Mouse (Mus musculus) MEL (cell line): Measurements from ENCODE around the gene Sept9.

ENCODE experiments used
- BHLHE40 ChIP-seq: IDR thresholded peaks from 2 replicates; pipeline ENCODE4 v1.6.1; 2012; ENCODE audit warnings: low read depth, mild to moderate bottlenecking, inconsistent platforms, low read length, improper control_type of control experiment, borderline replicate concordance
- CTCF ChIP-seq, 3 experiments: IDR thresholded peaks in 2 of 3; conservative IDR thresholded peaks in 1 of 3; 2 replicates each; pipeline ENCODE4 v1.5.1; 2011 to 2012; ENCODE audit warnings: low read length in 3 of 3, low read depth in 2 of 3, mild to moderate bottlenecking in 2 of 3, improper control_type of control experiment in 1 of 3, inconsistent platforms in 1 of 3, mixed read lengths in 1 of 3, moderate library complexity in 1 of 3; ENCODE audit not compliant: control insufficient read depth in 1 of 3, insufficient read depth in 1 of 3, poor library complexity in 1 of 3, severe bottlenecking in 1 of 3
- EP300 ChIP-seq, 2 experiments: IDR thresholded peaks; 2 replicates each; pipeline ENCODE4 v1.6.1; 2011; ENCODE audit warnings: improper control_type of control experiment in 2 of 2, low read length in 2 of 2, low read depth in 1 of 2, mild to moderate bottlenecking in 1 of 2
- GABPA ChIP-seq: IDR thresholded peaks from 2 replicates; pipeline ENCODE4 v1.6.1; 2012; ENCODE audit warnings: low read depth, mild to moderate bottlenecking, inconsistent platforms, low read length, improper control_type of control experiment, moderate library complexity
- MAX ChIP-seq: IDR thresholded peaks from 2 replicates; pipeline ENCODE4 v1.6.1; 2011; ENCODE audit warnings: low read length, improper control_type of control experiment
- MAZ ChIP-seq: IDR thresholded peaks from 2 replicates; pipeline ENCODE4 v1.6.1; 2012; ENCODE audit warnings: low read depth, mild to moderate bottlenecking, inconsistent platforms, low read length, improper control_type of control experiment
- MYC ChIP-seq: IDR thresholded peaks from 2 replicates; pipeline ENCODE4 v1.6.1; 2011; ENCODE audit warnings: low read depth, mild to moderate bottlenecking, low read length, improper control_type of control experiment, moderate library complexity
- NRF1 ChIP-seq: IDR thresholded peaks from 2 replicates; pipeline ENCODE4 v1.6.1; 2014; ENCODE audit warnings: low read depth, mild to moderate bottlenecking, inconsistent platforms, low read length, improper control_type of control experiment, moderate library complexity; ENCODE audit not compliant: poor library complexity, insufficient read depth, severe bottlenecking
- POLR2A ChIP-seq, 2 experiments: IDR thresholded peaks; 2 replicates each; pipeline ENCODE4 v1.6.1; 2011 to 2012; ENCODE audit warnings: low read length in 2 of 2, mild to moderate bottlenecking in 2 of 2, control low read depth in 1 of 2, improper control_type of control experiment in 1 of 2, low read depth in 1 of 2, moderate library complexity in 1 of 2; ENCODE audit not compliant: control insufficient read depth in 1 of 2, insufficient read depth in 1 of 2, poor library complexity in 1 of 2
- POLR2AphosphoS2 ChIP-seq: IDR thresholded peaks from 2 replicates; pipeline ENCODE4 v1.6.1; 2011; ENCODE audit warnings: low read length, improper control_type of control experiment
- POLR2AphosphoS5 ChIP-seq: IDR thresholded peaks from 2 replicates; pipeline ENCODE4 v1.6.1; 2012; ENCODE audit warnings: low read depth, borderline replicate concordance, mild to moderate bottlenecking, inconsistent platforms, low read length, moderate library complexity, mixed read lengths
- RAD21 ChIP-seq: IDR thresholded peaks from 2 replicates; pipeline ENCODE4 v1.6.1; 2011; ENCODE audit warnings: mild to moderate bottlenecking, low read depth, low read length, improper control_type of control experiment
- USF1 ChIP-seq: IDR thresholded peaks from 2 replicates; pipeline ENCODE4 v1.6.1; 2014; ENCODE audit warnings: low read depth, mild to moderate bottlenecking, inconsistent platforms, low read length, improper control_type of control experiment, moderate library complexity
- ZNF384 ChIP-seq: IDR thresholded peaks from 2 replicates; pipeline ENCODE4 v1.6.1; 2012; ENCODE audit warnings: low read depth, mild to moderate bottlenecking, inconsistent platforms, low read length, improper control_type of control experiment

GRCm38 (mm10) chr11:117363918-117364317 is 164.5 kb downstream of the Sept9 start:
- TF ChIP-seq POLR2AphosphoS2 (no peak), POLR2AphosphoS5 (no peak), MAX (no peak), CTCF (IDR thresholded peaks at IDR 0.05 in 2 of 3, conservative IDR thresholded peaks at IDR 0.05 in 1 of 3; ENCODE audit: control insufficient read depth in 1 of 3, insufficient read depth in 1 of 3, low read depth in 2 of 3, low read length in 3 of 3, poor library complexity in 1 of 3, severe bottlenecking in 1 of 3) (no peak), MYC (no peak), BHLHE40 (no peak), POLR2A (IDR thresholded peaks at IDR 0.05; ENCODE audit: control insufficient read depth in 1 of 2, insufficient read depth in 1 of 2, low read depth in 1 of 2, low read length in 2 of 2, poor library complexity in 1 of 2) (no peak), NRF1 (no peak), MAZ (no peak), USF1 (no peak), ZNF384 (no peak), EP300 (IDR thresholded peaks at IDR 0.05; ENCODE audit: low read depth in 1 of 2, low read length in 2 of 2) (no peak), GABPA (no peak), RAD21 (no peak)
